Mouse (Mus musculus) midbrain, embryonic 16.5 days (tissue): ENCODE results near the gene Cbr2. TPM values are rescaled to one million over a fixed set of nuclear protein-coding genes. Genes with fewer than 3 reads are reported as not detected.

ENCODE experiments used
- ATAC-seq: fragments of 200-750 bp; cut with Nextera tagmentation; 2 replicates; pipeline ENCODE4 v1.8.0; 2017; ENCODE audit warnings: moderate TSS enrichment
- H3K27ac ChIP-seq: fragments of 300-500 bp; sonication (generic); 2 replicates; pipeline ENCODE4 v1.5.1; 2014; ENCODE audit warnings: mild to moderate bottlenecking, low read length, mixed read lengths
- H3K27me3 ChIP-seq: fragments of 300-500 bp; sonication (generic); 2 replicates; pipeline ENCODE4 v1.6.1; 2014; ENCODE audit warnings: low read depth, low read length, mixed read lengths; ENCODE audit not compliant: control insufficient read depth, insufficient read depth
- H3K36me3 ChIP-seq: fragments of 300-500 bp; sonication (generic); 2 replicates; pipeline ENCODE4 v1.6.1; 2014; ENCODE audit warnings: mild to moderate bottlenecking, low read length, moderate library complexity, mixed read lengths; ENCODE audit not compliant: control insufficient read depth, insufficient read depth
- H3K4me1 ChIP-seq: fragments of 300-500 bp; sonication (generic); 2 replicates; pipeline ENCODE4 v1.6.1; 2014; ENCODE audit warnings: mild to moderate bottlenecking, low read length, mixed read lengths; ENCODE audit not compliant: control insufficient read depth, insufficient read depth
- H3K4me2 ChIP-seq: fragments of 300-500 bp; sonication (generic); 2 replicates; pipeline ENCODE4 v1.6.1; 2014; ENCODE audit warnings: mild to moderate bottlenecking, low read length, mixed read lengths
- H3K4me3 ChIP-seq: fragments of 300-500 bp; sonication (generic); 2 replicates; pipeline ENCODE4 v1.5.1; 2014; ENCODE audit warnings: low read depth, mild to moderate bottlenecking, low read length, moderate library complexity, mixed read lengths
- H3K9ac ChIP-seq: fragments of 300-500 bp; sonication (generic); 2 replicates; pipeline ENCODE4 v1.6.1; 2014; ENCODE audit warnings: low read depth, low read length, mixed read lengths
- H3K9me3 ChIP-seq: fragments of 300-500 bp; sonication (generic); replicated peaks from 2 replicates; pipeline ENCODE4 v1.6.1; 2014; ENCODE audit warnings: mild to moderate bottlenecking, low read length, mixed read lengths; ENCODE audit not compliant: control insufficient read depth, poor library complexity, severe bottlenecking
- WGBS: fragments of 180-500 bp; shearing (Covaris S2); extraction: QIAGEN DNeasy Blood & Tissue Kit; methylation state at CpG from one replicate; pipeline ENCODE4 v1.1.7; 2014; 5-methylcytosine and 5-hydroxymethylcytosine counted together
- polyA plus RNA-seq: library from polyadenylated mRNA; unstranded; fragments of >200 nt; fragmentation: Nextera tagmentation; extraction: Ambion mirVana; gene quantifications from 2 replicates; pipeline ENCODE4 v1.2.1, GENCODE M21; 2015

The Cbr2 gene
- polyA plus RNA-seq, 1 experiment from 2014 or later: 0.87 TPM

GRCm38 (mm10) chr11:120695184-120695583, 36.7 kb downstream of the Cbr2 start:
- ATAC-seq: peak; percentile 75
- H3K27ac ChIP-seq: 0 out of 2 replicates have a peak overlapping the region, but pooled peaks have one; percentile 4
- H3K27me3 ChIP-seq: no peaks in the 10 kb centered on the region
- no peaks in the 10 kb centered on the region for H3K9me3 ChIP-seq
- peaks cover 2% of the 10 kb centered on the region; the same call in 1 of the 2 replicates for H3K36me3 ChIP-seq
- WGBS: 10% methylated on average over 4 of the region's 4 CpGs
- no peak overlapping the region for H3K9ac ChIP-seq
- H3K4me3 ChIP-seq: no peak overlapping the region
- H3K4me2 ChIP-seq: no peak overlapping the region
- H3K4me1 ChIP-seq: peaks cover 6% of the 10 kb centered on the region; the same call in 1 of the 2 replicates

GRCm38 (mm10) chr11:120693461-120693860, 38.5 kb downstream of the Cbr2 start:
- peaks cover 9% of the 10 kb centered on the region; the same call in 1 of the 2 replicates for H3K36me3 ChIP-seq
- no peak for ATAC-seq

GRCm38 (mm10) chr11:120692471-120693011, 39.4 kb downstream of the Cbr2 start:
- Histone ChIP-seq H3K27me3 (no peaks in the 10 kb centered on the region), H3K4me1 (peaks cover 6% of the 10 kb centered on the region; the same call in 1 of the 2 replicates), H3K9me3 (no peaks in the 10 kb centered on the region), H3K9ac (no peak overlapping the region), H3K4me3 (no peak overlapping the region), H3K4me2 (no peak overlapping the region), H3K36me3 (peaks cover 9% of the 10 kb centered on the region; the same call in 1 of the 2 replicates), H3K27ac (no peak overlapping the region)
- ATAC-seq: no peak
- WGBS: 94% methylated on average over 4 of the region's 4 CpGs

More at GRCm38 (mm10) chr11:120693461-120693860, 38.5 kb downstream of the Cbr2 start:
- Histone ChIP-seq H3K27ac (no peak overlapping the region), H3K27me3 (no peaks in the 10 kb centered on the region), H3K4me2 (no peak overlapping the region), H3K4me1 (peaks cover 6% of the 10 kb centered on the region; the same call in 1 of the 2 replicates), H3K4me3 (no peak overlapping the region), H3K9me3 (no peaks in the 10 kb centered on the region), H3K9ac (no peak overlapping the region)
- 53% methylated on average over 3 of the region's 3 CpGs for WGBS

GRCm38 (mm10) chr11:120689365-120689764, 42.5 kb downstream of the Cbr2 start:
- no peak for ATAC-seq

GRCm38 (mm10) chr11:120686650-120687272, 45.2 kb downstream of the Cbr2 start:
- no peaks in the 10 kb centered on the region for H3K27me3 ChIP-seq
- H3K4me2 ChIP-seq: no peak overlapping the region
- 73% methylated on average over 20 of the region's 20 CpGs for WGBS
- H3K4me1 ChIP-seq: no peaks in the 10 kb centered on the region
- H3K36me3 ChIP-seq: peaks cover 20% of the 10 kb centered on the region
- no peak overlapping the region for H3K27ac ChIP-seq
- no peak for ATAC-seq
- no peaks in the 10 kb centered on the region for H3K9me3 ChIP-seq
- H3K4me3 ChIP-seq: no peak overlapping the region
- H3K9ac ChIP-seq: no peak overlapping the region

More at GRCm38 (mm10) chr11:120689365-120689764, 42.5 kb downstream of the Cbr2 start:
- 83% methylated on average over 3 of the region's 3 CpGs for WGBS
- Histone ChIP-seq H3K4me2 (no peak overlapping the region), H3K36me3 (peaks cover 15% of the 10 kb centered on the region), H3K4me1 (no peaks in the 10 kb centered on the region), H3K27me3 (no peaks in the 10 kb centered on the region), H3K9me3 (no peaks in the 10 kb centered on the region), H3K27ac (no peak overlapping the region), H3K4me3 (no peak overlapping the region), H3K9ac (no peak overlapping the region)

GRCm38 (mm10) chr11:120684660-120685059, 47.3 kb downstream of the Cbr2 start:
- H3K27me3 ChIP-seq: no peaks in the 10 kb centered on the region
- H3K4me2 ChIP-seq: no peak overlapping the region
- no peaks in the 10 kb centered on the region for H3K4me1 ChIP-seq
- ATAC-seq: no peak
- no peak overlapping the region for H3K4me3 ChIP-seq
- H3K27ac ChIP-seq: no peak overlapping the region
- no peaks in the 10 kb centered on the region for H3K9me3 ChIP-seq
- H3K9ac ChIP-seq: no peak overlapping the region
- H3K36me3 ChIP-seq: peaks cover 21% of the 10 kb centered on the region
- WGBS: 98% methylated on average over 2 of the region's 2 CpGs

GRCm38 (mm10) chr11:120684086-120684485, 47.8 kb downstream of the Cbr2 start:
- no peaks in the 10 kb centered on the region for H3K9me3 ChIP-seq
- no peaks in the 10 kb centered on the region for H3K27me3 ChIP-seq
- no peak overlapping the region for H3K4me3 ChIP-seq
- no peak overlapping the region for H3K9ac ChIP-seq
- peaks cover 17% of the 10 kb centered on the region for H3K36me3 ChIP-seq
- WGBS: 92% methylated on average over 2 of the region's 2 CpGs
- H3K4me1 ChIP-seq: no peaks in the 10 kb centered on the region
- ATAC-seq: no peak
- H3K4me2 ChIP-seq: no peak overlapping the region
- H3K27ac ChIP-seq: no peak overlapping the region

GRCm38 (mm10) chr11:120683536-120683935, 48.4 kb downstream of the Cbr2 start:
- H3K4me2 ChIP-seq: no peak overlapping the region
- no peak overlapping the region for H3K4me3 ChIP-seq
- H3K4me1 ChIP-seq: no peaks in the 10 kb centered on the region
- no peak overlapping the region for H3K27ac ChIP-seq
- no peaks in the 10 kb centered on the region for H3K9me3 ChIP-seq
- H3K27me3 ChIP-seq: no peaks in the 10 kb centered on the region
- H3K36me3 ChIP-seq: peaks cover 17% of the 10 kb centered on the region
- ATAC-seq: no peak
- no peak overlapping the region for H3K9ac ChIP-seq
- WGBS: 93% methylated on average over 3 of the region's 3 CpGs

- Histone ChIP-seq H3K27ac (no peak overlapping the region), H3K4me1 (no peaks in the 10 kb centered on the region), H3K4me3 (no peak overlapping the region), H3K9me3 (no peaks in the 10 kb centered on the region), H3K4me2 (no peak overlapping the region), H3K27me3 (no peaks in the 10 kb centered on the region), H3K9ac (no peak overlapping the region), H3K36me3 (peaks cover 19% of the 10 kb centered on the region)
- no peak for ATAC-seq
- 97% methylated on average over 5 of the region's 5 CpGs for WGBS
Measured at GRCm38 (mm10) chr11:120682683-120683082, 49.2 kb downstream of the Cbr2 start.
